Mouse (Mus musculus) bone marrow macrophage, adult 2 months (primary cell): ENCODE measurements around the gene Prkce.

Source experiments
- CTCF ChIP-seq: IDR thresholded peaks from 2 replicates; pipeline ENCODE4 v1.5.1; 2012; ENCODE audit warnings: low read depth, mild to moderate bottlenecking, low read length, moderate library complexity
- POLR2A ChIP-seq: IDR thresholded peaks from 2 replicates; pipeline ENCODE4 v1.6.1; 2012; ENCODE audit warnings: mild to moderate bottlenecking, low read depth, low read length, borderline replicate concordance

DNA sequence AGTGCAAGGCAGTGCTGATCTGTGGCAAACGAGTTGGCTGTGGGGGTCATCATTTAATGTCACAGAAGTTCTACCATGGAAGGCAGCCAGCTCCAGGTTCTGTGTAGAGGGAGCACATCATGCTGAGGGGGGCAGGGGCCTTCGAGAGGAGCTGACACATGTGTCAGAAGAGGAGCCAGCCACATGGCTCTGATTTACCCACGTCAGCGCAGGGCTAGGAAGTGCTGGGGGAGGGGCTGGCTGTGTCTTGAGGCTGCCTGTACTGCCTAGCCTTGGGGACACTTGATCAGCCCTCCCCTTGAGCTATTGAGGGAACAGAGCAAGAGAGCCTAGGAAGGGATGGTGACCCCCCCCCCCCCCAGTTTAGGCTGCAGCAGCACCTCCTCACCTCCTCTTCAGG, 103.7 kb downstream of the Prkce start:
- TF ChIP-seq CTCF: no peak
- no peak for TF ChIP-seq POLR2A
